Mouse (Mus musculus): ENCODE results near the gene Snx9. TPM values are rescaled to one million over a fixed set of nuclear protein-coding genes. Genes with fewer than 3 reads are reported as not detected.

The Snx9 gene
- total RNA-seq, 1 experiment: 8.8 TPM

DNA sequence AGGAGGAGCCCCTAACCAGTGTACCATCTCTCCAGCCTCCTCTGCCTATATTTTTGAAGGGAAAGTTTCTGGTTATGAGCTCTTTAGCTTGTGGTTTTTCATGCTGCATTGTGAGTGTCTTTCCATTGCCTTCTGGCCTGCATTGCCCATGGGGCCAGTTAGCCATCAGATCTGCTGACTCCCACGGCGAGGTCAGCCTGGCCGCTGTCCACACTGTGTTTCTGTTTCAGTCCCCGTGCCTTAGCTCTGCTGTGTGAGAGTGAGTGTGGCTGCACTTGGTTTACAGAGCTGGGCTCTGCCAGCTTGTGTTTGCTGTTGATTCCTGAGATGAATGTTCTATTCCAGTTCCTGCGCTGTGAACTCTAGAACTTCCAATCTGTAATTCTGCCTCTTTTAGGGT lies 73.1 kb downstream of the Snx9 start:
- Histone ChIP-seq H3K9ac (ENCODE audit: insufficient read depth, low read depth, low read length, poor library complexity, severe bottlenecking) (no peak overlapping the region), H3K36me3 (ENCODE audit: control insufficient read depth, insufficient read depth, low read length, poor library complexity, severe bottlenecking) (peaks cover 7% of the 10 kb centered on the region; the same call in 1 of the 2 replicates), H3K27ac (ENCODE audit: insufficient read depth, low read depth, low read length, poor library complexity, severe bottlenecking) (no peak overlapping the region), H3K4me3 (ENCODE audit: insufficient read depth in 1 of 2, low read depth in 1 of 2, low read length in 2 of 2, poor library complexity in 1 of 2, severe bottlenecking in 1 of 2) (no peak overlapping the region), H3K4me1 (ENCODE audit: control insufficient read depth in 2 of 2, insufficient read depth in 2 of 2, low read length in 2 of 2, poor library complexity in 1 of 2) (peaks cover 0 to 3% of the 10 kb centered on the region in 2 experiments; a peak in 1 of 4 replicates), H3K9me3 (ENCODE audit: control insufficient read depth, insufficient read depth, low read depth, low read length) (no peaks in the 10 kb centered on the region)
- in situ Hi-C loops (cut with MboI; ENCODE audit: low sequenced_read_pairs in 2 of 2, unreplicated experiment in 2 of 2): no loop called here
- TF ChIP-seq CHD2 (IDR thresholded peaks at IDR 0.05; ENCODE audit: low read depth, low read length) (no peak), ZC3H11A (IDR thresholded peaks at IDR 0.05; ENCODE audit: borderline replicate concordance, low read depth, low read length) (no peak), HCFC1 (IDR thresholded peaks at IDR 0.05; ENCODE audit: borderline replicate concordance, insufficient read depth, low read length) (no peak), MAFK (IDR thresholded peaks at IDR 0.05; ENCODE audit: insufficient read depth, low read depth, low read length) (no peak), ZNF384 (IDR thresholded peaks at IDR 0.05; ENCODE audit: low read depth, low read length) (no peak)
- DNase-seq (ENCODE audit: low read depth, low spot score): no peak

DNA sequence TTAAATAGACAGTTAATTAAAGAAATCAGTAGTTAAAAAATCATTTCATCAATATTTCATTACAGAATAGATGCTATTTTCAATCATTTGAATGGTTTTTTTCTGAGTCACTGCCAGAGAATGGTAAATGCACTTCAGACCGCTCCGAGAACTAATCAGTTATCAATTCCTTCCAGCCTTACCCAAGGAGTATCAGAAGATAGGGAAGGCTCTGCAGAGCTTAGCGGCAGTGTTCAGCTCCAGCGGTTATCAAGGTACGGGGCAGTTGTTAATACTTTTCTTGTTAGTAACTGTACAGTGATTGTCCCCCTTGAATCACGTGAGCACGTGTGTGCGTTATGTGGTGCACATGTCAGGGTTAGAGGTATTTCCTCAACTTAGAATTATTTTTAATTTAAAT lies 80.8 kb downstream of the Snx9 start:
- H3K9me3 ChIP-seq (ENCODE audit: control insufficient read depth, insufficient read depth, low read depth, low read length): no peaks in the 10 kb centered on the region
- TF ChIP-seq HCFC1 (IDR thresholded peaks at IDR 0.05; ENCODE audit: borderline replicate concordance, insufficient read depth, low read length) (no peak), ZC3H11A (IDR thresholded peaks at IDR 0.05; ENCODE audit: borderline replicate concordance, low read depth, low read length) (no peak), ZNF384 (IDR thresholded peaks at IDR 0.05; ENCODE audit: low read depth, low read length) (no peak), CHD2 (IDR thresholded peaks at IDR 0.05; ENCODE audit: low read depth, low read length) (no peak), MAFK (IDR thresholded peaks at IDR 0.05; ENCODE audit: insufficient read depth, low read depth, low read length) (no peak)
- H3K4me3 ChIP-seq (ENCODE audit: insufficient read depth in 1 of 2, low read depth in 1 of 2, low read length in 2 of 2, poor library complexity in 1 of 2, severe bottlenecking in 1 of 2): no peak overlapping the region
- peaks cover 7% of the 10 kb centered on the region; the same call in 1 of the 2 replicates for H3K36me3 ChIP-seq (ENCODE audit: control insufficient read depth, insufficient read depth, low read length, poor library complexity, severe bottlenecking)
- no peak for DNase-seq (ENCODE audit: low read depth, low spot score)
- in situ Hi-C loops (cut with MboI; ENCODE audit: low sequenced_read_pairs in 2 of 2, unreplicated experiment in 2 of 2): no loop called here
- H3K9ac ChIP-seq (ENCODE audit: insufficient read depth, low read depth, low read length, poor library complexity, severe bottlenecking): no peak overlapping the region
- no peak overlapping the region for H3K27ac ChIP-seq (ENCODE audit: insufficient read depth, low read depth, low read length, poor library complexity, severe bottlenecking)
- no peaks in the 10 kb centered on the region; a peak in 1 of 4 replicates for H3K4me1 ChIP-seq (ENCODE audit: control insufficient read depth in 2 of 2, insufficient read depth in 2 of 2, low read length in 2 of 2, poor library complexity in 1 of 2)

DNA sequence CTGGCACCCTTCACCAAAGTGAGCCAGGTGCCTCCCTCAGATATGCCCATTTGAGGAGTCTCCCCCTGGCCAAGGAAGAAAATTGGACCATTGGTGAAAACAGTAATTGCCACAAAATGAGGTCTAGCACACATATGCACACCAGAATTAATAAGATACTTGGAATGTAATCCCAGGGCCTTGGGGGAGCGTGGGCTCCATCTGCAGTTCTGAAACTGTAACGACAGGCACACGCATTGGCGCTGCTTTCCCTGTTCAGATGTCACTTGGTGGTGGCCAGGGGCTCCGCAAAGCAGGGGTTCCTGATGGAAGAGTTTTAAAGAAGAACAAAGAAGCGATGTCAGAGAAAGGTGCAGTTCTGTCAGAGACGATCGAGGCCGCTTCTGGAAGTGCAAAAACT lies 82.2 kb downstream of the Snx9 start:
- Histone ChIP-seq H3K4me1 (ENCODE audit: control insufficient read depth in 2 of 2, insufficient read depth in 2 of 2, low read length in 2 of 2, poor library complexity in 1 of 2) (no peaks in the 10 kb centered on the region; a peak in 1 of 4 replicates), H3K9me3 (ENCODE audit: control insufficient read depth, insufficient read depth, low read depth, low read length) (no peaks in the 10 kb centered on the region), H3K36me3 (ENCODE audit: control insufficient read depth, insufficient read depth, low read length, poor library complexity, severe bottlenecking) (peaks cover 7% of the 10 kb centered on the region; the same call in 1 of the 2 replicates), H3K4me3 (ENCODE audit: insufficient read depth in 1 of 2, low read depth in 1 of 2, low read length in 2 of 2, poor library complexity in 1 of 2, severe bottlenecking in 1 of 2) (no peak overlapping the region), H3K27ac (ENCODE audit: insufficient read depth, low read depth, low read length, poor library complexity, severe bottlenecking) (no peak overlapping the region), H3K9ac (ENCODE audit: insufficient read depth, low read depth, low read length, poor library complexity, severe bottlenecking) (no peak overlapping the region)
- in situ Hi-C loops (cut with MboI; ENCODE audit: low sequenced_read_pairs in 2 of 2, unreplicated experiment in 2 of 2): no loop called here
- no peak for TF ChIP-seq ZNF384 (IDR thresholded peaks at IDR 0.05; ENCODE audit: low read depth, low read length)
- TF ChIP-seq ZC3H11A (IDR thresholded peaks at IDR 0.05; ENCODE audit: borderline replicate concordance, low read depth, low read length): peak; percentile 37; the same call in 1 of the 2 replicates
- no peak for DNase-seq (ENCODE audit: low read depth, low spot score)

DNA sequence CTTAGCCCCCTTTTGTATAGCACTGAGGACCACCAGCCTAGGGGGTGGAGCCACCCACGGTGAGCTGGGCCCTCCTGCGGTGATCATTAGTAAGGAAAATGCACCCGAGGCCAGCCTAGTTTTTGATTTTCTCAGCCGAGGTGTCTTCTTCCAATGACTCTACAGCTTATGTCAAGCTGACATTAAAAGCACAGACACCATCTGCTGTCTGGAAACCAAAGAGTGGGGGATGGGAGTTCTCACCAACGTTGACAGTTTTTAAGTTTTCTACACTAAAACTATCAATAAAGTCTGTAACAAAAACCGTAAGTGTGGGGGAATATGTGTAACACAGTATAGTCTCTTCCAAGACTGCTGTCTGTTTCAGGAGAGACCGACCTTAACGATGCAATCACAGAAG lies 83.1 kb downstream of the Snx9 start:
- Histone ChIP-seq H3K9me3 (ENCODE audit: control insufficient read depth, insufficient read depth, low read depth, low read length) (no peaks in the 10 kb centered on the region), H3K27ac (ENCODE audit: insufficient read depth, low read depth, low read length, poor library complexity, severe bottlenecking) (no peak overlapping the region), H3K36me3 (ENCODE audit: control insufficient read depth, insufficient read depth, low read length, poor library complexity, severe bottlenecking) (no peaks in the 10 kb centered on the region; the same call in 1 of the 2 replicates), H3K4me3 (ENCODE audit: insufficient read depth in 1 of 2, low read depth in 1 of 2, low read length in 2 of 2, poor library complexity in 1 of 2, severe bottlenecking in 1 of 2) (no peak overlapping the region), H3K9ac (ENCODE audit: insufficient read depth, low read depth, low read length, poor library complexity, severe bottlenecking) (no peak overlapping the region), H3K4me1 (ENCODE audit: control insufficient read depth in 2 of 2, insufficient read depth in 2 of 2, low read length in 2 of 2, poor library complexity in 1 of 2) (no peaks in the 10 kb centered on the region; a peak in 1 of 4 replicates)
- in situ Hi-C loops (cut with MboI; ENCODE audit: low sequenced_read_pairs in 2 of 2, unreplicated experiment in 2 of 2): no loop called here
- DNase-seq (ENCODE audit: low read depth, low spot score): no peak
- TF ChIP-seq CHD2 (IDR thresholded peaks at IDR 0.05; ENCODE audit: low read depth, low read length): no peak

DNA sequence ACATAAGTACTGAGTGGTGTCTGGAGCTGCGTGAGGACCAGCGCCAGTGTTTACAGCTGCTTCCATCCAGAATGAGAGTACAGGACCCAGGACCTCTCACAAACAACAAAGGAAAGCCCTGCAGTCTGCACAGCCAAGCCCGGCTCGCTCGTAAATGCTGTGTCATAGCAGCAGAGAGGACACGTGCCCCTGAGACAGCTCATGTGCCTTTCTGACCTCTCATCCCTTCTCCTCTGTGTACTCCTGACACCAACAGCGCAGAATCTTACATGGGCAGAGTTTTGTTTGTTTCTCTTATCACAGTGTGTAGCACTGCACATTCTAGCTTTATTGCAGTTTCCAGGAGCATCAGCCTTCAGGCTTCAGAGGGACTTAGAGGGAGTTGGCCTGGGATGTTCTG lies 85.6 kb downstream of the Snx9 start:
- no peak overlapping the region for H3K4me3 ChIP-seq (ENCODE audit: insufficient read depth in 1 of 2, low read depth in 1 of 2, low read length in 2 of 2, poor library complexity in 1 of 2, severe bottlenecking in 1 of 2)
- no peak overlapping the region for H3K9ac ChIP-seq (ENCODE audit: insufficient read depth, low read depth, low read length, poor library complexity, severe bottlenecking)
- in situ Hi-C loops (cut with MboI; ENCODE audit: low sequenced_read_pairs in 2 of 2, unreplicated experiment in 2 of 2): no loop called here
- no peaks in the 10 kb centered on the region for H3K9me3 ChIP-seq (ENCODE audit: control insufficient read depth, insufficient read depth, low read depth, low read length)
- no peak for TF ChIP-seq HCFC1 (IDR thresholded peaks at IDR 0.05; ENCODE audit: borderline replicate concordance, insufficient read depth, low read length)
- no peak for TF ChIP-seq ZNF384 (IDR thresholded peaks at IDR 0.05; ENCODE audit: low read depth, low read length)
- TF ChIP-seq ZC3H11A (IDR thresholded peaks at IDR 0.05; ENCODE audit: borderline replicate concordance, low read depth, low read length): no peak
- TF ChIP-seq MAFK (IDR thresholded peaks at IDR 0.05; ENCODE audit: insufficient read depth, low read depth, low read length): no peak
- TF ChIP-seq CHD2 (IDR thresholded peaks at IDR 0.05; ENCODE audit: low read depth, low read length): no peak
- H3K36me3 ChIP-seq (ENCODE audit: control insufficient read depth, insufficient read depth, low read length, poor library complexity, severe bottlenecking): no peaks in the 10 kb centered on the region; the same call in 1 of the 2 replicates
- H3K4me1 ChIP-seq (ENCODE audit: control insufficient read depth in 2 of 2, insufficient read depth in 2 of 2, low read length in 2 of 2, poor library complexity in 1 of 2): no peaks in the 10 kb centered on the region; a peak in 1 of 4 replicates
- no peak overlapping the region for H3K27ac ChIP-seq (ENCODE audit: insufficient read depth, low read depth, low read length, poor library complexity, severe bottlenecking)
- no peak for DNase-seq (ENCODE audit: low read depth, low spot score)

Measured in ES-E14 (cell line).